Mouse (Mus musculus) lung, adult 2 months (tissue): ENCODE data around the gene Cenpf.

Experiments
- CTCF ChIP-seq: fragments of 200-500 bp; IDR thresholded peaks from 2 replicates; pipeline ENCODE4 v1.5.1; 2011; ENCODE audit warnings: mild to moderate bottlenecking, low read length, control low read depth; ENCODE audit not compliant: insufficient read depth
- POLR2A ChIP-seq: fragments of 200-500 bp; IDR thresholded peaks from 2 replicates; pipeline ENCODE4 v1.6.1; 2011; ENCODE audit warnings: low read depth, mild to moderate bottlenecking, control low read depth, low read length, borderline replicate concordance; ENCODE audit errors: extremely low read depth

- TF ChIP-seq POLR2A (no peak), CTCF (no peak)
These were observed 12.3 kb upstream of the Cenpf start for GRCm38 (mm10) chr1:189700186-189700585.
